Mouse (Mus musculus): ENCODE measurements around the gene Ddah1. TPM values are rescaled to one million over a fixed set of nuclear protein-coding genes. Genes with fewer than 3 reads are reported as not detected.
A peak's percentile ranks its signal among the peaks of the same experiment; 100 is the strongest.
"Not testable (repeated sequence)": the region's sequence is repeated elsewhere in the genome, so short reads cannot be mapped to it uniquely, and the experiment has no call there.

Ddah1 gene
- polyA plus RNA-seq, 1 experiment, result 87.5 TPM

GRCm38 (mm10) chr3:145906582-145906981 is 148.1 kb downstream of the Ddah1 start:
- TF ChIP-seq POLR2A (IDR thresholded peaks at IDR 0.05; ENCODE audit: extremely low read depth, insufficient read depth, low read length) (no peak), CTCF (IDR thresholded peaks at IDR 0.05; ENCODE audit: extremely low read depth, insufficient read depth, low read length) (no peak)
- Histone ChIP-seq H3K4me3 (ENCODE audit: insufficient read depth, low read length) (no peak overlapping the region), H3K27ac (ENCODE audit: insufficient read depth, low read length) (no peak overlapping the region), H3K4me1 (ENCODE audit: control insufficient read depth, insufficient read depth, low read length) (no peaks in the 10 kb centered on the region)

- no peak overlapping the region for H3K4me3 ChIP-seq (ENCODE audit: insufficient read depth, low read length)
- TF ChIP-seq POLR2A (IDR thresholded peaks at IDR 0.05; ENCODE audit: extremely low read depth, insufficient read depth, low read length), result no peak
- TF ChIP-seq CTCF (IDR thresholded peaks at IDR 0.05; ENCODE audit: extremely low read depth, insufficient read depth, low read length), result no peak
- H3K27ac ChIP-seq (ENCODE audit: insufficient read depth, low read length), result no peak overlapping the region
- no peaks in the 10 kb centered on the region for H3K4me1 ChIP-seq (ENCODE audit: control insufficient read depth, insufficient read depth, low read length)
These were observed 154.0 kb downstream of the Ddah1 start for GRCm38 (mm10) chr3:145912512-145912911.

GRCm38 (mm10) chr3:145913263-145913662 is 154.8 kb downstream of the Ddah1 start:
- no peak overlapping the region for H3K4me3 ChIP-seq (ENCODE audit: insufficient read depth, low read length)
- H3K4me1 ChIP-seq (ENCODE audit: control insufficient read depth, insufficient read depth, low read length), result no peaks in the 10 kb centered on the region
- TF ChIP-seq POLR2A (IDR thresholded peaks at IDR 0.05; ENCODE audit: extremely low read depth, insufficient read depth, low read length) (no peak), CTCF (IDR thresholded peaks at IDR 0.05; ENCODE audit: extremely low read depth, insufficient read depth, low read length) (no peak)
- H3K27ac ChIP-seq (ENCODE audit: insufficient read depth, low read length), result no peak overlapping the region

DNA sequence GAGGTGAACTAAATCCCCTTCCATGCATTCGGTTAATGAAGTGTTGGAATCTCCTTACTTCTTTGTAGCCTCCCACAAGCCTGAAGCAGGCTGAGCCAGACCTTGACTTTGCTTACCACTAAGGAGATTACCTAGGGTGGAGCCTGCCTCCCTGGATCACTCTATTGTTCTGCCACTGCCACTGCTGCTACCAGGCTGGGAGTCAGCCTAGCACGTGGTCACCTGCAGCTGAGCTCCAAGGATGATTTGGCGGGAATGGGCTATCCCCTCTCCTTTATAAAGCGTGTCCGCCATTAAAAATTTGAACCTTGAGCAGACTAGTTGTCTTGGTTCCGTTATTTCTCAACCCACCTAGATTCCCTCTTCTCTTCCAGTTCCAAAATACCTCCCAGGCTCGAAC is 155.5 kb downstream of the Ddah1 start:
- not testable (repeated sequence) for H3K4me1 ChIP-seq (ENCODE audit: control insufficient read depth, insufficient read depth, low read length); H3K27ac ChIP-seq (ENCODE audit: insufficient read depth, low read length)

DNA sequence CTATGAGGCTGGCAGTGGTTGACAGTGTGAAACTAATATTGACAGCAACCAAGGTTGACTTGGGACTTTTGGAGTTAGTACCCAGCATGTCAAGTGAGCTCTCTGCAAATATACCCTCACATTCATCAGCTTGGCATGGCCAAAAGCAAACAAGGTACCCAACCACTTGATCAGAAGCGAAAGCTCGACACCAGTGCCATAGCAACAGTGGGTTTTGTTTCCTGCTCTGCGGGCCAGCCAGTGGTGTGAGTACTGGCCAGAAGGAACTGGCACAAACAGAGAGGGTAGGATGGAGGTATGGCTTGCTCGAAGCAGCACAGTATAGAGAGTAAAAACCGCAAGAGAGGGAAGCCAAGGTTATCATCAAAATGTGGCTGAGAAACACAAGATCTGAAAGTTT is 157.9 kb downstream of the Ddah1 start:
- TF ChIP-seq POLR2A (IDR thresholded peaks at IDR 0.05; ENCODE audit: extremely low read depth, insufficient read depth, low read length), result no peak
- no peak for TF ChIP-seq CTCF (IDR thresholded peaks at IDR 0.05; ENCODE audit: extremely low read depth, insufficient read depth, low read length)
- Histone ChIP-seq H3K27ac (ENCODE audit: insufficient read depth, low read length) (no peak overlapping the region), H3K4me3 (ENCODE audit: insufficient read depth, low read length) (no peak overlapping the region), H3K4me1 (ENCODE audit: control insufficient read depth, insufficient read depth, low read length) (no peaks in the 10 kb centered on the region)

More for the DNA sequence above, 155.5 kb downstream of the Ddah1 start:
- not testable (repeated sequence) for H3K4me3 ChIP-seq (ENCODE audit: insufficient read depth, low read length)

DNA sequence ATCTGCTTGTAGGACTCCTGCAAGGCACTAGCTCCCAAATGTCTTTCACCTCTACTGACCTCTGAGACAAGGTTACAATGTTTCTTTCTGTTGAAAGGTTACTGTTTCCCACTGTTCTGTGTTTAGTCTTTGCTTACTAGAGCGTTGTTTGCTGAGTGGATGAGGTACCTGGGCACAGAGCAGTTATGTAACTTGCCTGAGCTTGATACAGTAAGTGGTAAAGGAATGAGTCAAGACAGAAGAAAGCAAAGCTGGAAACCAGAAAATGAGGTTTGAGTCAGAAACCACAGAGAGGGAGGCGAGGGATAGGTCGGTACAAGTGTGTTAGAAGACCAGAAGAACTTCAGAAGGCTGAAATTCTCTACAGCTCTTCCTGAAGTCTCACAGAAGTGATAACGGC is 158.4 kb downstream of the Ddah1 start:
- no peak overlapping the region for H3K4me3 ChIP-seq (ENCODE audit: insufficient read depth, low read length)
- no peak for TF ChIP-seq POLR2A (IDR thresholded peaks at IDR 0.05; ENCODE audit: extremely low read depth, insufficient read depth, low read length)
- no peak overlapping the region for H3K27ac ChIP-seq (ENCODE audit: insufficient read depth, low read length)
- H3K4me1 ChIP-seq (ENCODE audit: control insufficient read depth, insufficient read depth, low read length), result no peaks in the 10 kb centered on the region

GRCm38 (mm10) chr3:145922019-145922854 is 163.8 kb downstream of the Ddah1 start, which contains the start of gene Bcl10:
Gene Bcl10 (plus strand): TSS chr3:145922804.
- no peak within 1 kb of the TSS for H3K27ac ChIP-seq (ENCODE audit: insufficient read depth, low read length)
- H3K4me3 ChIP-seq (ENCODE audit: insufficient read depth, low read length), result peak within 1 kb of the TSS; percentile 72
- H3K4me1 ChIP-seq (ENCODE audit: control insufficient read depth, insufficient read depth, low read length), result peaks cover 4% of the 10 kb centered on the region
- TF ChIP-seq POLR2A (IDR thresholded peaks at IDR 0.05; ENCODE audit: extremely low read depth, insufficient read depth, low read length), result no peak
- TF ChIP-seq CTCF (IDR thresholded peaks at IDR 0.05; ENCODE audit: extremely low read depth, insufficient read depth, low read length), result no peak

- Histone ChIP-seq H3K27ac (ENCODE audit: insufficient read depth, low read length) (no peak overlapping the region), H3K4me1 (ENCODE audit: control insufficient read depth, insufficient read depth, low read length) (peaks cover 4% of the 10 kb centered on the region), H3K4me3 (ENCODE audit: insufficient read depth, low read length) (no peak overlapping the region)
- no peak for TF ChIP-seq POLR2A (IDR thresholded peaks at IDR 0.05; ENCODE audit: extremely low read depth, insufficient read depth, low read length)
- TF ChIP-seq CTCF (IDR thresholded peaks at IDR 0.05; ENCODE audit: extremely low read depth, insufficient read depth, low read length), result no peak
These were observed 164.5 kb downstream of the Ddah1 start for GRCm38 (mm10) chr3:145922971-145923370.

DNA sequence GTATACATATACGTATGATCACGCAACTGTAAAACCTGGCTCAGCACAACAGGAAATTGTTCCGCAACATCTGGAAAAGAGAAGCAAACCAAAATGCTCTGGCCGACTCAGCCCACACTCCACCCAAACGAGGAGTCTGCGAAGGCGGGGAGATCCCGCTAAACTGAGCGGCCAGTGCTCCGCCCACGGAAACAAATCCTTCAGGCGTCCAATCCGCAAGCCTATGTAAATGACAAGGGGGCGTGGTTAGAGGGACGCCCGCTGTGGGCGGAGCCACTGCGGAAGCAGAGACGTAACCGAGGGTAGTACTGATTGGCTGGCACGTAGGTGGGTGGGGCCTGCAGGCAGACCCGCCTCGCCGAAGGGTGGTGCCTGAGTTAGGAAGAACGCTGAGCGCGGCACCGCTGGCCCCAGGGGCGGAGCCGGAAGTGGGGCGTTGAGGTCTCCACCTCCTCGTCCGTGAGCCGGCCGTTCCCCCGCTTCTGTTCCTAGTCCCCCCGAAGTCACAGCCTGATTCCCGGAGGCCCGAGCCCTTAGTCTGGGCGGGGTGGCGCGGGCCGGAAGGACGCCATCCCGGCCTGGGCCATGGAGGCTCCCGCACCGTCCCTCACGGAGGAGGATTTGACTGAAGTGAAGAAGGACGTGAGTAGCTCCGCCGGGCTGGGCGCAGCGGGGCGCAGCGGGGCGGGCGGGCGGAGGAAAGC is 165.6 kb downstream of the Ddah1 start:
- TF ChIP-seq POLR2A (IDR thresholded peaks at IDR 0.05; ENCODE audit: extremely low read depth, insufficient read depth, low read length) (peak; percentile 88), CTCF (IDR thresholded peaks at IDR 0.05; ENCODE audit: extremely low read depth, insufficient read depth, low read length) (no peak)
- Histone ChIP-seq H3K4me1 (ENCODE audit: control insufficient read depth, insufficient read depth, low read length) (peaks cover 4% of the 10 kb centered on the region), H3K27ac (ENCODE audit: insufficient read depth, low read length) (peak overlapping the region; percentile 69), H3K4me3 (ENCODE audit: insufficient read depth, low read length) (peak overlapping the region; percentile 72)
